In the genomic region with DNA sequence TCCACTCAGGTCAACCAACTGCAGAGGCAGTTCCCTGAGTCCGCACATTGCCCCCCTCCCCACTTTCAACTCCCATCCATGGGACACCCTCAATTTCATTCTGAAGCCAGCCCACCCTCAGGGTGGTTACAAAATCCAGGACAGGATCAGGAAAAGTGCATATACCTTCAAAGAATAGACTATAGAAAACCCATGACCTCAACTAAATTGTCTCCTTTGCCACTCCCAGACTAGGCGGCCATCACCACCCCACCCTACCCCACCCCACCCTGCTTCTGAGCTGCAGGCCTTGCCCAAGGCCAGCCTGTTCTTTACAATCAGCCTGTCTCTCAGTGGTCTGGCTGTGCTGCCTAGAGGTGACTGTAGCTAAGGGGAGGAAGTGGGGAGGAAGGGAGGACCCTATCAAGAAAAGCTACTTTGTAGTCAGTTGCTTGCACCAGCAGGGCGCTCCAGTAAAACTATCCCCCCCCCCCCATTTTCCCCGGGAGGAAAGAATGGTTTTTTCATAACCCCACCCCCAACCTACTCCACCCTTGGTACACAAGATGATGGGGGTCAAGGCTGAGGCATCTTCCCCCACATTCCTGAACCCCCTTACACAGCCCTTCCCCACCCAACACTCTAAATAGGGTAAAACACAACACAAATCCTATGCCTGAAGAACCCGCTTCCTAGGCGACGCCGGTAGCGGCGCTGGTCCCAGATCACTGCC, we compare ENCODE assay signal across 12 mouse cellular contexts.
DNase-seq lines count a peak whose midpoint lies in the region; ATAC-seq and TF ChIP-seq lines count a peak whose summit lies in the region.
"Had no signal": no experiment of that assay in that cellular context is flagged by ENCODE, and none has a peak within 500 bp of the region (broad histone marks: within the 10 kb centered on the region; RNA-seq: fewer than 3 reads in every experiment).

No protein-coding gene starts in this region.

- H3K4me3 ChIP-seq in embryonic facial prominence, embryonic 11.5 days (ENCODE audit: low read depth, low read length), result no peak overlapping the region
- H3K4me3 ChIP-seq in embryonic facial prominence, embryonic 10.5 days, result no peak overlapping the region
- peak overlapping the region; percentile 74; the same call in 1 of the 2 replicates for H3K4me3 ChIP-seq in forebrain, postnatal 0 days (ENCODE audit: low read depth, low read length)
- peak overlapping the region; percentile 93; the same call in 1 of the 2 replicates for H3K4me3 ChIP-seq in midbrain, embryonic 16.5 days (ENCODE audit: low read depth, low read length)
- no peak overlapping the region for H3K4me3 ChIP-seq in intestine, embryonic 16.5 days (ENCODE audit: low read length)
- H3K4me3 ChIP-seq: limb, embryonic 15.5 days had no signal

- H3K4me1 ChIP-seq in embryonic facial prominence, embryonic 11.5 days (ENCODE audit: control insufficient read depth, insufficient read depth, low read length), result 0 out of 2 replicates have a peak, but pooled peaks cover under 1% of the 10 kb centered on the region
- H3K4me1 ChIP-seq in embryonic facial prominence, embryonic 10.5 days, result peaks cover 69% of the 10 kb centered on the region
- H3K4me1 ChIP-seq in forebrain, postnatal 0 days (ENCODE audit: insufficient read depth), result 0 out of 2 replicates have a peak, but pooled peaks cover 6% of the 10 kb centered on the region
- peaks cover 39% of the 10 kb centered on the region for H3K4me1 ChIP-seq in midbrain, embryonic 16.5 days (ENCODE audit: control insufficient read depth, insufficient read depth, low read length)
- 0 out of 2 replicates have a peak, but pooled peaks cover under 1% of the 10 kb centered on the region for H3K4me1 ChIP-seq in intestine, embryonic 16.5 days (ENCODE audit: control insufficient read depth, insufficient read depth, low read length)

- no peak; the same call in 1 of the 2 replicates for TF ChIP-seq CTCF in forebrain, postnatal 0 days (IDR thresholded peaks at IDR 0.05; ENCODE audit: low read depth)

- no peak for DNase-seq in embryonic facial prominence, embryonic 11.5 days (ENCODE audit: low spot score)
- no peak for DNase-seq in embryonic facial prominence, embryonic 10.5 days (ENCODE audit: low spot score)
- DNase-seq in cerebellum, adult 18-20 months, result peak; percentile 32 to 45
- DNase-seq in forebrain, postnatal 0 days, result peak; percentile 70
- DNase-seq in thymus, postnatal 14 days, result no peak
- no peak for DNase-seq in liver
- DNase-seq: heart, adult 18-20 months; lung, postnatal 4 days had no signal

- H3K9ac ChIP-seq in embryonic facial prominence, embryonic 11.5 days (replicated peaks; ENCODE audit: low read length), result no peak overlapping the region
- peak overlapping the region; percentile 99 for H3K9ac ChIP-seq in forebrain, postnatal 0 days
- H3K9ac ChIP-seq in midbrain, embryonic 16.5 days (ENCODE audit: low read depth, low read length), result peak overlapping the region; percentile 100
- H3K9ac ChIP-seq in intestine, embryonic 16.5 days (ENCODE audit: low read depth, low read length), result no peak overlapping the region
- H3K9ac ChIP-seq: limb, embryonic 15.5 days had no signal

- H3K4me2 ChIP-seq in embryonic facial prominence, embryonic 11.5 days (ENCODE audit: low read depth, low read length), result no peak overlapping the region
- H3K4me2 ChIP-seq in forebrain, postnatal 0 days (ENCODE audit: low read depth), result peak overlapping the region; percentile 90
- H3K4me2 ChIP-seq in midbrain, embryonic 16.5 days (ENCODE audit: low read length), result peak overlapping the region; percentile 98
- H3K4me2 ChIP-seq in intestine, embryonic 16.5 days (ENCODE audit: low read depth, low read length), result no peak overlapping the region
- H3K4me2 ChIP-seq: limb, embryonic 15.5 days had no signal

- ATAC-seq in embryonic facial prominence, embryonic 11.5 days (replicated peaks; ENCODE audit: insufficient number of reproducible peaks, low FRiP score, low TSS enrichment, low read depth), result 0 out of 2 replicates have a peak, but pooled peaks have one; percentile 14
- peak; percentile 26 for ATAC-seq in forebrain, postnatal 0 days
- peak; percentile 61 for ATAC-seq in midbrain, embryonic 16.5 days
- no peak for ATAC-seq in intestine, embryonic 16.5 days
- ATAC-seq: Patski had no signal

- H3K27ac ChIP-seq in embryonic facial prominence, embryonic 11.5 days (replicated peaks; ENCODE audit: low read depth, low read length), result no peak overlapping the region
- H3K27ac ChIP-seq in embryonic facial prominence, embryonic 10.5 days (replicated peaks), result no peak overlapping the region
- peak overlapping the region; percentile 100 for H3K27ac ChIP-seq in forebrain, postnatal 0 days (ENCODE audit: low read depth, low read length)
- H3K27ac ChIP-seq in midbrain, embryonic 16.5 days (ENCODE audit: low read length), result peak overlapping the region; percentile 99
- H3K27ac ChIP-seq in intestine, embryonic 16.5 days (ENCODE audit: low read length), result no peak overlapping the region
- H3K27ac ChIP-seq: limb, embryonic 15.5 days had no signal

- no peaks in the 10 kb centered on the region for H3K9me3 ChIP-seq in embryonic facial prominence, embryonic 11.5 days (replicated peaks; ENCODE audit: control insufficient read depth, low read length)
- no peaks in the 10 kb centered on the region for H3K9me3 ChIP-seq in embryonic facial prominence, embryonic 10.5 days
- H3K9me3 ChIP-seq in forebrain, postnatal 0 days (ENCODE audit: low read length), result no peaks in the 10 kb centered on the region
- no peaks in the 10 kb centered on the region for H3K9me3 ChIP-seq in midbrain, embryonic 16.5 days (replicated peaks; ENCODE audit: control insufficient read depth, low read length, poor library complexity, severe bottlenecking)
- H3K9me3 ChIP-seq in intestine, embryonic 16.5 days (ENCODE audit: control insufficient read depth, low read length), result no peaks in the 10 kb centered on the region
- H3K9me3 ChIP-seq: limb, embryonic 15.5 days had no signal

- no peaks in the 10 kb centered on the region for H3K36me3 ChIP-seq in embryonic facial prominence, embryonic 11.5 days (replicated peaks; ENCODE audit: control insufficient read depth, insufficient read depth, low read depth, low read length)
- H3K36me3 ChIP-seq in embryonic facial prominence, embryonic 10.5 days (replicated peaks), result no peaks in the 10 kb centered on the region
- H3K36me3 ChIP-seq in forebrain, postnatal 0 days (ENCODE audit: insufficient read depth), result peaks cover 17% of the 10 kb centered on the region
- 0 out of 2 replicates have a peak, but pooled peaks cover 4% of the 10 kb centered on the region for H3K36me3 ChIP-seq in midbrain, embryonic 16.5 days (ENCODE audit: control insufficient read depth, insufficient read depth, low read length)
- H3K36me3 ChIP-seq in intestine, embryonic 16.5 days (ENCODE audit: control insufficient read depth, insufficient read depth, low read length), result no peaks in the 10 kb centered on the region
- H3K36me3 ChIP-seq: limb, embryonic 15.5 days had no signal

- 35% methylated on average over 10 of the region's 10 CpGs for WGBS in embryonic facial prominence, embryonic 11.5 days
- 25% methylated on average over 10 of the region's 10 CpGs for WGBS in embryonic facial prominence, embryonic 10.5 days
- WGBS in forebrain, postnatal 0 days, result 22% methylated on average over 10 of the region's 10 CpGs
- 25% methylated on average over 10 of the region's 10 CpGs for WGBS in midbrain, embryonic 16.5 days
- WGBS in intestine, embryonic 16.5 days, result 51% methylated on average over 10 of the region's 10 CpGs

- H3K27me3 ChIP-seq in embryonic facial prominence, embryonic 11.5 days (ENCODE audit: control insufficient read depth, insufficient read depth, low read length), result peaks cover 20% of the 10 kb centered on the region
- peaks cover 68% of the 10 kb centered on the region for H3K27me3 ChIP-seq in embryonic facial prominence, embryonic 10.5 days (replicated peaks; ENCODE audit: low read depth, poor library complexity, severe bottlenecking)
- no peaks in the 10 kb centered on the region for H3K27me3 ChIP-seq in forebrain, postnatal 0 days (ENCODE audit: insufficient read depth, low read length)
- H3K27me3 ChIP-seq in midbrain, embryonic 16.5 days (ENCODE audit: control insufficient read depth, insufficient read depth, low read depth, low read length), result no peaks in the 10 kb centered on the region
- H3K27me3 ChIP-seq in intestine, embryonic 16.5 days (replicated peaks; ENCODE audit: control insufficient read depth, insufficient read depth, low read length), result peaks cover 29% of the 10 kb centered on the region

Comparison
In these comparisons a context has a peak if more than half of its experiments do, and no peak if none do; other contexts are left out.
1. DNase-seq: peak in cerebellum, adult 18-20 months (2 of 2) and forebrain, postnatal 0 days (single experiment); none in embryonic facial prominence, embryonic 11.5 days (single experiment), embryonic facial prominence, embryonic 10.5 days (single experiment), thymus, postnatal 14 days (single experiment) and liver (single experiment).
2. H3K27ac ChIP-seq: peak in forebrain, postnatal 0 days (single experiment) and midbrain, embryonic 16.5 days (single experiment); none in embryonic facial prominence, embryonic 11.5 days (single experiment), embryonic facial prominence, embryonic 10.5 days (single experiment) and intestine, embryonic 16.5 days (single experiment).
3. H3K4me2 ChIP-seq: peak in forebrain, postnatal 0 days (single experiment) and midbrain, embryonic 16.5 days (single experiment); none in embryonic facial prominence, embryonic 11.5 days (single experiment) and intestine, embryonic 16.5 days (single experiment).
4. H3K4me3 ChIP-seq: peak in forebrain, postnatal 0 days (single experiment) and midbrain, embryonic 16.5 days (single experiment); none in embryonic facial prominence, embryonic 11.5 days (single experiment), embryonic facial prominence, embryonic 10.5 days (single experiment) and intestine, embryonic 16.5 days (single experiment).
5. H3K9ac ChIP-seq: peak in forebrain, postnatal 0 days (single experiment) and midbrain, embryonic 16.5 days (single experiment); none in embryonic facial prominence, embryonic 11.5 days (single experiment) and intestine, embryonic 16.5 days (single experiment).